Comparison of ENCODE assay signal across 10 mouse cellular contexts in genomic region chr11:22847732-22848648, GRCm38 (mm10). TPM values are rescaled to one million over a fixed set of nuclear protein-coding genes. Genes with fewer than 3 reads are reported as not detected.
A peak's percentile ranks its signal among the peaks of the same experiment; 100 is the strongest.
DNase-seq lines count a peak whose midpoint lies in the region; ATAC-seq and TF ChIP-seq lines count a peak whose summit lies in the region.
"Had no signal": no experiment of that assay in that cellular context is flagged by ENCODE, and none has a peak within 500 bp of the region (broad histone marks: within the 10 kb centered on the region; RNA-seq: fewer than 3 reads in every experiment).

No protein-coding gene starts in this region.

- H3K79me2 ChIP-seq in C2C12 (ENCODE audit: control insufficient read depth, insufficient read depth) (peaks cover 93% of the 10 kb centered on the region), MEL (ENCODE audit: control insufficient read depth, insufficient read depth, low read length, poor library complexity) (peaks cover 76% of the 10 kb centered on the region)

- TF ChIP-seq CTCF in C2C12 (IDR thresholded peaks at IDR 0.05; ENCODE audit: control insufficient read depth, insufficient read depth, insufficient read length) (no peak), MEL (IDR thresholded peaks at IDR 0.05 in 2 of 3, conservative IDR thresholded peaks at IDR 0.05 in 1 of 3; ENCODE audit: control insufficient read depth in 1 of 3, insufficient read depth in 1 of 3, low read depth in 2 of 3, low read length in 3 of 3, poor library complexity in 1 of 3, severe bottlenecking in 1 of 3) (no peak)

- peak overlapping the region; percentile 10; the same call in 1 of the 2 replicates for H3K4me2 ChIP-seq in intestine, embryonic 16.5 days (ENCODE audit: low read depth, low read length)
- H3K4me2 ChIP-seq in liver, embryonic 15.5 days: peak overlapping the region; percentile 39
- H3K4me2 ChIP-seq: embryonic facial prominence, embryonic 13.5 days had no signal

- peaks cover 67 to 71% of the 10 kb centered on the region in 2 experiments for H3K4me1 ChIP-seq in MEL (ENCODE audit: control insufficient read depth in 1 of 2, insufficient read depth in 2 of 2, low read length in 2 of 2)
- peaks cover 61% of the 10 kb centered on the region for H3K4me1 ChIP-seq in intestine, embryonic 16.5 days (ENCODE audit: control insufficient read depth, insufficient read depth, low read length)
- H3K4me1 ChIP-seq in liver, embryonic 15.5 days (replicated peaks): peaks cover 97% of the 10 kb centered on the region

- H3K9me3 ChIP-seq in MEL (replicated peaks; ENCODE audit: insufficient read depth, low read length): no peaks in the 10 kb centered on the region
- H3K9me3 ChIP-seq in intestine, embryonic 16.5 days (ENCODE audit: control insufficient read depth, low read length): no peaks in the 10 kb centered on the region
- no peaks in the 10 kb centered on the region for H3K9me3 ChIP-seq in liver, embryonic 15.5 days (replicated peaks)
- H3K9me3 ChIP-seq: embryonic facial prominence, embryonic 13.5 days had no signal

- H3K27ac ChIP-seq in MEL (ENCODE audit: control insufficient read depth, low read depth, low read length): peak overlapping the region; percentile 91
- H3K27ac ChIP-seq in intestine, embryonic 16.5 days (ENCODE audit: low read length): peak overlapping the region; percentile 68
- peak overlapping the region; percentile 70 for H3K27ac ChIP-seq in liver, embryonic 15.5 days (replicated peaks)
- H3K27ac ChIP-seq: embryonic facial prominence, embryonic 13.5 days had no signal

- TF ChIP-seq RAD21 in MEL (IDR thresholded peaks at IDR 0.05; ENCODE audit: low read depth, low read length): no peak

- WGBS in intestine, embryonic 16.5 days: 36% methylated on average over 8 of the region's 8 CpGs
- 22% methylated on average over 8 of the region's 8 CpGs for WGBS in liver, embryonic 15.5 days (ENCODE audit: insufficient replicate concordance)

- no peak overlapping the region for H3ac ChIP-seq in C2C12 (ENCODE audit: control insufficient read depth, insufficient read length, low read depth)

- H3K27me3 ChIP-seq in C2C12 (ENCODE audit: control insufficient read depth, insufficient read depth, insufficient read length): no peaks in the 10 kb centered on the region
- no peaks in the 10 kb centered on the region for H3K27me3 ChIP-seq in MEL (ENCODE audit: control insufficient read depth in 1 of 2, insufficient read depth in 2 of 2, low read length in 2 of 2)
- H3K27me3 ChIP-seq in intestine, embryonic 16.5 days (replicated peaks; ENCODE audit: control insufficient read depth, insufficient read depth, low read length): no peaks in the 10 kb centered on the region
- no peaks in the 10 kb centered on the region for H3K27me3 ChIP-seq in liver, embryonic 15.5 days
- H3K27me3 ChIP-seq: embryonic facial prominence, embryonic 13.5 days had no signal

- no peaks in the 10 kb centered on the region for H3K36me3 ChIP-seq in C2C12 (ENCODE audit: control insufficient read depth, insufficient read depth)
- H3K36me3 ChIP-seq in MEL (ENCODE audit: control insufficient read depth in 1 of 2, insufficient read depth in 2 of 2, low read length in 2 of 2): peaks cover 0 to 94% of the 10 kb centered on the region in 2 experiments; a peak in 2 of 4 replicates
- H3K36me3 ChIP-seq in intestine, embryonic 16.5 days (ENCODE audit: control insufficient read depth, insufficient read depth, low read length): no peaks in the 10 kb centered on the region
- no peaks in the 10 kb centered on the region for H3K36me3 ChIP-seq in liver, embryonic 15.5 days (replicated peaks)
- H3K36me3 ChIP-seq: embryonic facial prominence, embryonic 13.5 days had no signal

- peaks cover 36% of the 10 kb centered on the region for H3K79me3 ChIP-seq in C2C12 (ENCODE audit: low read depth)

- no peak for TF ChIP-seq POLR2A in MEL (IDR thresholded peaks at IDR 0.05; ENCODE audit: control insufficient read depth in 1 of 2, insufficient read depth in 1 of 2, low read depth in 1 of 2, low read length in 2 of 2, poor library complexity in 1 of 2)

- peak; percentile 86 to 94 for TF ChIP-seq EP300 in MEL (IDR thresholded peaks at IDR 0.05; ENCODE audit: low read depth in 1 of 2, low read length in 2 of 2)

- peak; percentile 88 for DNase-seq in MEL (ENCODE audit: low read depth, low spot score)
- DNase-seq in embryo, embryonic 9.5 days (ENCODE audit: extremely low spot score): no peak
- DNase-seq in embryo, embryonic 11 days: no peak
- no peak for DNase-seq in right cerebral cortex, postnatal 14 days
- DNase-seq: adrenal gland, adult 8-10 months had no signal

- H3K4me3 ChIP-seq in C2C12 (ENCODE audit: insufficient read depth, poor library complexity, severe bottlenecking): no peak overlapping the region
- peak overlapping the region; percentile 16 to 27 for H3K4me3 ChIP-seq in MEL (ENCODE audit: control insufficient read depth in 1 of 2, insufficient read depth in 1 of 2, low read depth in 2 of 2, low read length in 2 of 2)
- H3K4me3 ChIP-seq in intestine, embryonic 16.5 days (ENCODE audit: low read length): no peak overlapping the region
- no peak overlapping the region for H3K4me3 ChIP-seq in liver, embryonic 15.5 days (replicated peaks)
- H3K4me3 ChIP-seq: embryonic facial prominence, embryonic 13.5 days had no signal

- H3K9ac ChIP-seq in MEL (ENCODE audit: control insufficient read depth, low read depth, low read length, poor library complexity, severe bottlenecking): peak overlapping the region; percentile 38
- no peak overlapping the region for H3K9ac ChIP-seq in intestine, embryonic 16.5 days (ENCODE audit: low read depth, low read length)
- no peak overlapping the region for H3K9ac ChIP-seq in liver, embryonic 15.5 days
- H3K9ac ChIP-seq: embryonic facial prominence, embryonic 13.5 days had no signal

- peak; percentile 41 for ATAC-seq in intestine, embryonic 16.5 days
- no peak for ATAC-seq in liver, embryonic 15.5 days (ENCODE audit: insufficient read depth)
- ATAC-seq in frontal cortex, adult (ENCODE audit: low TSS enrichment): no peak

TF ChIP-seq in C2C12, 6 proteins besides CTCF, POLR2A, EP300 and RAD21:
- TF ChIP-seq MYOG (IDR thresholded peaks at IDR 0.05; ENCODE audit: control insufficient read depth, extremely low read depth, insufficient read length) (no peak), FOSL1 (IDR thresholded peaks at IDR 0.05; ENCODE audit: insufficient read depth, low read length, poor library complexity, severe bottlenecking) (peak; percentile 14)

TF ChIP-seq in MEL, 35 proteins besides CTCF, POLR2A, EP300 and RAD21 (continues in another document):
- peak; percentile 94 for TF ChIP-seq ETS1 (IDR thresholded peaks at IDR 0.05; ENCODE audit: low read depth, low read length)
- peak; percentile 92 for TF ChIP-seq MXI1 (IDR thresholded peaks at IDR 0.05; ENCODE audit: low read depth, low read length)
- peak; percentile 91 for TF ChIP-seq GATA1 (IDR thresholded peaks at IDR 0.05; ENCODE audit: low read depth, low read length)
- TF ChIP-seq MAZ (IDR thresholded peaks at IDR 0.05; ENCODE audit: low read depth, low read length): no peak
- TF ChIP-seq JUND (IDR thresholded peaks at IDR 0.05; ENCODE audit: low read depth, low read length): no peak
- no peak for TF ChIP-seq USF2 (IDR thresholded peaks at IDR 0.05; ENCODE audit: borderline replicate concordance in 1 of 2, insufficient read depth in 1 of 2, low read depth in 1 of 2, low read length in 2 of 2)
- no peak for TF ChIP-seq HCFC1 (IDR thresholded peaks at IDR 0.05; ENCODE audit: low read depth, low read length)
- TF ChIP-seq CHD1 (IDR thresholded peaks at IDR 0.05; ENCODE audit: low read depth, low read length): peak; percentile 29; the same call in 1 of the 2 replicates
- TF ChIP-seq KAT2A (conservative IDR thresholded peaks at IDR 0.05; ENCODE audit: low read depth, low read length): peak; percentile 37; the same call in 1 of the 2 replicates
- TF ChIP-seq MEF2A (IDR thresholded peaks at IDR 0.05; ENCODE audit: extremely low read depth, insufficient replicate concordance, low read depth, low read length, poor library complexity, severe bottlenecking): no peak
- TF ChIP-seq MYB (IDR thresholded peaks at IDR 0.05; ENCODE audit: low read depth, low read length): peak; percentile 90
- 0 out of 2 replicates have a peak, but pooled peaks have one; percentile 12 for TF ChIP-seq ZMIZ1 (IDR thresholded peaks at IDR 0.05; ENCODE audit: low read depth, low read length)
- no peak for TF ChIP-seq USF1 (IDR thresholded peaks at IDR 0.05; ENCODE audit: low read depth, low read length)
- TF ChIP-seq NRF1 (IDR thresholded peaks at IDR 0.05; ENCODE audit: insufficient read depth, low read depth, low read length, poor library complexity, severe bottlenecking): no peak
- TF ChIP-seq MAFK (IDR thresholded peaks at IDR 0.05; ENCODE audit: borderline replicate concordance, low read depth, low read length): peak; percentile 10; the same call in 1 of the 2 replicates
- TF ChIP-seq TBP (IDR thresholded peaks at IDR 0.05; ENCODE audit: low read depth, low read length): no peak
- peak; percentile 67 for TF ChIP-seq CHD2 (IDR thresholded peaks at IDR 0.05; ENCODE audit: low read length)
- peak; percentile 83 for TF ChIP-seq RCOR1 (IDR thresholded peaks at IDR 0.05; ENCODE audit: low read depth, low read length)
- peak; percentile 89 for TF ChIP-seq TCF12 (IDR thresholded peaks at IDR 0.05; ENCODE audit: low read depth, low read length)
- no peak; the same call in 1 of the 2 replicates for TF ChIP-seq MYC (IDR thresholded peaks at IDR 0.05; ENCODE audit: low read depth, low read length)
- peak; percentile 89 for TF ChIP-seq SIN3A (IDR thresholded peaks at IDR 0.05; ENCODE audit: low read length)
- TF ChIP-seq E2F4 (IDR thresholded peaks at IDR 0.05; ENCODE audit: borderline replicate concordance, low read depth, low read length): no peak
- no peak for TF ChIP-seq UBTF (IDR thresholded peaks at IDR 0.05; ENCODE audit: borderline replicate concordance, insufficient read depth, low read depth, low read length)
- no peak for TF ChIP-seq POLR2AphosphoS5 (IDR thresholded peaks at IDR 0.05; ENCODE audit: borderline replicate concordance, low read depth, low read length)
- no peak for TF ChIP-seq SMC3 (IDR thresholded peaks at IDR 0.05; ENCODE audit: low read depth, low read length)
- peak; percentile 81 for TF ChIP-seq BHLHE40 (IDR thresholded peaks at IDR 0.05; ENCODE audit: borderline replicate concordance, low read depth, low read length)
- TF ChIP-seq ZNF384 (IDR thresholded peaks at IDR 0.05; ENCODE audit: low read depth, low read length): 0 out of 2 replicates have a peak, but pooled peaks have one; percentile 16

RNA-seq across cellular contexts. Expression of gene B3gnt2, which starts 12.8 kb away (rescaled TPM):
- polyA plus RNA-seq in C2C12 (2012; fragmentation: generic; extraction: Trizol) (10.8 TPM), MEL (2012; ENCODE audit: insufficient read depth in 1 of 2, insufficient read length in 2 of 2, low read depth in 1 of 2, low replicate concordance in 2 of 2, missing spikeins in 1 of 2) (10 to 100 TPM in 1 of 2 experiments, not detected in 1; 66.4 TPM)
- total RNA-seq in MEL (2012; rRNA removed): 36.7 and 36.8 TPM in 2 replicates
- 11.8 and 11.9 TPM in 2 replicates for polyA plus RNA-seq in intestine, embryonic 16.5 days (2015; fragmentation: Nextera tagmentation; extraction: Ambion mirVana)
- polyA plus RNA-seq in liver, embryonic 15.5 days (2015; fragmentation: Nextera tagmentation; extraction: Ambion mirVana): 5.3 TPM in 2 replicates

Comparison
In these comparisons a context has a peak if more than half of its experiments do, and no peak if none do; other contexts are left out.
1. H3K4me3 ChIP-seq: peak in MEL (2 of 2); none in C2C12 (single experiment), intestine, embryonic 16.5 days (single experiment) and liver, embryonic 15.5 days (single experiment).
2. Peak in every context shown above with its lines, with median percentiles within 50 percentile points of each other: H3K27ac ChIP-seq.